Mouse (Mus musculus) intestine, postnatal 0 days (tissue): Measurements from ENCODE around the gene Ankrd22. TPM values are rescaled to one million over a fixed set of nuclear protein-coding genes. Genes with fewer than 3 reads are reported as not detected.
A peak's percentile ranks its signal among the peaks of the same experiment; 100 is the strongest.

Source experiments
- ATAC-seq: fragments of 200-750 bp; cut with Nextera tagmentation; 2 replicates; pipeline ENCODE4 v1.8.0; 2017; ENCODE audit warnings: mild to moderate bottlenecking, moderate TSS enrichment, moderate library complexity
- H3K27ac ChIP-seq: fragments of 300-500 bp; sonication (generic); 2 replicates; pipeline ENCODE4 v1.5.1; 2014; ENCODE audit warnings: mild to moderate bottlenecking, low read depth, low read length, moderate library complexity
- H3K27me3 ChIP-seq: fragments of 300-500 bp; sonication (generic); replicated peaks from 2 replicates; pipeline ENCODE4 v1.6.1; 2014; ENCODE audit warnings: low read length, mixed read lengths; ENCODE audit not compliant: control insufficient read depth, insufficient read depth
- H3K36me3 ChIP-seq: fragments of 300-500 bp; sonication (generic); 2 replicates; pipeline ENCODE4 v1.6.1; 2014; ENCODE audit warnings: mild to moderate bottlenecking, moderate library complexity; ENCODE audit not compliant: control insufficient read depth, insufficient read depth
- H3K4me1 ChIP-seq: fragments of 300-500 bp; sonication (generic); replicated peaks from 2 replicates; pipeline ENCODE4 v1.6.1; 2014; ENCODE audit warnings: antibody characterized with exemption, low read length, mixed read lengths; ENCODE audit not compliant: control insufficient read depth, insufficient read depth
- H3K4me2 ChIP-seq: fragments of 300-500 bp; sonication (generic); replicated peaks from 2 replicates; pipeline ENCODE4 v1.6.1; 2014; ENCODE audit warnings: low read depth, mild to moderate bottlenecking, moderate library complexity
- H3K4me3 ChIP-seq: fragments of 300-500 bp; sonication (generic); 2 replicates; pipeline ENCODE4 v1.5.1; 2014; ENCODE audit warnings: low read depth, low read length
- H3K9ac ChIP-seq: fragments of 300-500 bp; sonication (generic); 2 replicates; pipeline ENCODE4 v1.6.1; 2014; ENCODE audit warnings: mild to moderate bottlenecking, low read depth, low read length
- H3K9me3 ChIP-seq: fragments of 300-500 bp; sonication (generic); 2 replicates; pipeline ENCODE4 v1.6.1; 2016; ENCODE audit warnings: mixed run types; ENCODE audit not compliant: control insufficient read depth
- CTCF ChIP-seq: sonication (generic); IDR thresholded peaks from 2 replicates; pipeline ENCODE4 v1.5.1; 2016; ENCODE audit warnings: low read depth, mild to moderate bottlenecking, control low read depth, antibody characterized with exemption, moderate library complexity
- WGBS: fragments of 180-500 bp; shearing (Covaris S2); extraction: QIAGEN DNeasy Blood & Tissue Kit; methylation state at CpG from one replicate; pipeline ENCODE4 v1.1.7; 2014; 5-methylcytosine and 5-hydroxymethylcytosine counted together
- polyA plus RNA-seq: library from polyadenylated mRNA; unstranded; fragments of >200 nt; fragmentation: Nextera tagmentation; extraction: Ambion mirVana; gene quantifications from 2 replicates; pipeline ENCODE4 v1.2.1, GENCODE M21; 2015

The Ankrd22 gene
- polyA plus RNA-seq, 1 experiment from 2014 or later: 3.0 TPM

DNA sequence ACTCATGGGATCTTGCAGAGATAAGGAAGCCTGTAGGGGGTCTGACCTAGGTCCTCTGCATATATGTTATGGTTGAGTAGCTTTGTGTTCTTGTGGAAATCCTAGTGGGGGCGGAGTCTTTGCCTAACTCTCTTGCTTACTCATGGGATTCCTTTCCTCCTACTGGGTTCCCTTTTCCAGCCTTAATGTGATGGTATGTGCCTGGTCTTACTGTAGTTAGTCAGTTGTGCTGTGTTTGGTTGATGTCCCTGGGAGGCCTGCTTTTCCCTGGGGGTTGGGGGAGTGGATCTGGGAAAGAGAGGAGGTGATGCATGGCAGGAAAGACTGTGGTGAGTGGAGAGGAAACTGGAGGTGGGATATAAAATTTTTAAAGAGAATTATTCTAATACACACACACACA, 32.2 kb upstream of the Ankrd22 start:
- no peak overlapping the region for H3K9ac ChIP-seq
- no peak for ATAC-seq
- H3K4me3 ChIP-seq: no peak overlapping the region
- no peaks in the 10 kb centered on the region for H3K9me3 ChIP-seq
- H3K27ac ChIP-seq: no peak overlapping the region
- H3K4me1 ChIP-seq: no peaks in the 10 kb centered on the region
- H3K4me2 ChIP-seq: no peak overlapping the region
- no peak for TF ChIP-seq CTCF
- H3K36me3 ChIP-seq: no peaks in the 10 kb centered on the region
- no peaks in the 10 kb centered on the region for H3K27me3 ChIP-seq
- 95% methylated on average over 1 of the region's 1 CpGs for WGBS

- Histone ChIP-seq H3K4me3 (no peak overlapping the region), H3K36me3 (no peaks in the 10 kb centered on the region)
- 43% methylated on average over 2 of the region's 2 CpGs for WGBS
Measured at GRCm38 (mm10) chr19:34195031-34195430, 29.2 kb upstream of the Ankrd22 start.

GRCm38 (mm10) chr19:34194132-34194745, 28.4 kb upstream of the Ankrd22 start:
- no peaks in the 10 kb centered on the region for H3K27me3 ChIP-seq
- ATAC-seq: no peak
- 79% methylated on average over 6 of the region's 6 CpGs for WGBS
- H3K36me3 ChIP-seq: no peaks in the 10 kb centered on the region
- no peaks in the 10 kb centered on the region for H3K4me1 ChIP-seq
- no peaks in the 10 kb centered on the region for H3K9me3 ChIP-seq
- peak overlapping the region; percentile 87 for H3K4me2 ChIP-seq
- TF ChIP-seq CTCF: no peak
- H3K4me3 ChIP-seq: peak overlapping the region; percentile 75; the same call in 1 of the 2 replicates
- no peak overlapping the region for H3K9ac ChIP-seq
- no peak overlapping the region for H3K27ac ChIP-seq

More at GRCm38 (mm10) chr19:34195031-34195430, 29.2 kb upstream of the Ankrd22 start:
- ATAC-seq: no peak
- no peak overlapping the region for H3K9ac ChIP-seq
- no peak for TF ChIP-seq CTCF
- no peaks in the 10 kb centered on the region for H3K9me3 ChIP-seq
- no peak overlapping the region for H3K4me2 ChIP-seq
- no peak overlapping the region for H3K27ac ChIP-seq
- no peaks in the 10 kb centered on the region for H3K27me3 ChIP-seq
- no peaks in the 10 kb centered on the region for H3K4me1 ChIP-seq

DNA sequence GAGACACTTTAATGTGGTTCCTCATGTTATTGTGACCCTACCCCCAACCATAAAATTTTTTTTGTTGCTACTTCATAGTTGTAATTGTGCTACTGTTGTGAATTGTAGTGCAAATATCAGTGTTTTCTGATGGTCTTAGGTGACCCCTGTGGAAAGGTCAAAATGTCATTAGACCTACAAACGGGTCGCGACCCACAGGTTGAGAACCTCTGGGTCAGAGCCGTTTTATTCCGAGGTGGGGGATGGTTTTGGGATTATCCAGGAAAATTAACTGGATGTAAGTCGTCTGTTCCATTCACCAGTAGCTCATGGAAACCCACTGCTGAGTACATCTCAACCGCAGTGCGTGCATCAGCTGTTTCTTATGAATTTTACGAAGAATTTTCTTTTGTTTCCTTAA, 27.8 kb upstream of the Ankrd22 start:
- peak overlapping the region; percentile 87 for H3K4me2 ChIP-seq
- no peak overlapping the region for H3K27ac ChIP-seq
- WGBS: 54% methylated on average over 9 of the region's 9 CpGs
- H3K9ac ChIP-seq: peak overlapping the region; percentile 77
- no peak for TF ChIP-seq CTCF
- H3K9me3 ChIP-seq: no peaks in the 10 kb centered on the region
- no peaks in the 10 kb centered on the region for H3K4me1 ChIP-seq
- H3K36me3 ChIP-seq: no peaks in the 10 kb centered on the region
- ATAC-seq: no peak
- no peaks in the 10 kb centered on the region for H3K27me3 ChIP-seq
- peak overlapping the region; percentile 75 for H3K4me3 ChIP-seq

DNA sequence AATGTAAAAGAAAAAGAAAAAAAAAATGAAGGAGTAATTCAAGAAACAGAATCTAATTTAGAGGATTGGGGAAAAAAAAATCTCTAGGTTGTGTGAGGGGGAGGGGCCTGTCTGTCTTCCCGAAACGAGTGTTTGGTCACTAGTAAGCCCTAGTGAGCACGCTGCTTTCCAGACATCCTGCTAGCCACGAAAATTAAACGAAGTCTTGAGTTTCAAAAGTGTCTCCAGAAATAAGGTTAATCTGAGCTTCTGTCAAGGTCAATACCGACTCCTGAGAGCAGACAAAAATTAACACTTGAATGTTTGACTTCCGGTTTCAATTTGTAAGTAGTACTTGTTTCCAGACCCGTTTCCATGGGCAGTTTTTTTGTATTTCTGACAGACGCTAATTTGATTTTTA, 27.3 kb upstream of the Ankrd22 start:
- 1% methylated on average over 9 of the region's 9 CpGs for WGBS
- Histone ChIP-seq H3K9ac (peak overlapping the region; percentile 77), H3K4me3 (peak overlapping the region; percentile 75), H3K27me3 (no peaks in the 10 kb centered on the region), H3K36me3 (no peaks in the 10 kb centered on the region), H3K4me2 (peak overlapping the region; percentile 87), H3K27ac (peak overlapping the region; percentile 90), H3K4me1 (no peaks in the 10 kb centered on the region), H3K9me3 (no peaks in the 10 kb centered on the region)
- no peak for ATAC-seq
- no peak for TF ChIP-seq CTCF

DNA sequence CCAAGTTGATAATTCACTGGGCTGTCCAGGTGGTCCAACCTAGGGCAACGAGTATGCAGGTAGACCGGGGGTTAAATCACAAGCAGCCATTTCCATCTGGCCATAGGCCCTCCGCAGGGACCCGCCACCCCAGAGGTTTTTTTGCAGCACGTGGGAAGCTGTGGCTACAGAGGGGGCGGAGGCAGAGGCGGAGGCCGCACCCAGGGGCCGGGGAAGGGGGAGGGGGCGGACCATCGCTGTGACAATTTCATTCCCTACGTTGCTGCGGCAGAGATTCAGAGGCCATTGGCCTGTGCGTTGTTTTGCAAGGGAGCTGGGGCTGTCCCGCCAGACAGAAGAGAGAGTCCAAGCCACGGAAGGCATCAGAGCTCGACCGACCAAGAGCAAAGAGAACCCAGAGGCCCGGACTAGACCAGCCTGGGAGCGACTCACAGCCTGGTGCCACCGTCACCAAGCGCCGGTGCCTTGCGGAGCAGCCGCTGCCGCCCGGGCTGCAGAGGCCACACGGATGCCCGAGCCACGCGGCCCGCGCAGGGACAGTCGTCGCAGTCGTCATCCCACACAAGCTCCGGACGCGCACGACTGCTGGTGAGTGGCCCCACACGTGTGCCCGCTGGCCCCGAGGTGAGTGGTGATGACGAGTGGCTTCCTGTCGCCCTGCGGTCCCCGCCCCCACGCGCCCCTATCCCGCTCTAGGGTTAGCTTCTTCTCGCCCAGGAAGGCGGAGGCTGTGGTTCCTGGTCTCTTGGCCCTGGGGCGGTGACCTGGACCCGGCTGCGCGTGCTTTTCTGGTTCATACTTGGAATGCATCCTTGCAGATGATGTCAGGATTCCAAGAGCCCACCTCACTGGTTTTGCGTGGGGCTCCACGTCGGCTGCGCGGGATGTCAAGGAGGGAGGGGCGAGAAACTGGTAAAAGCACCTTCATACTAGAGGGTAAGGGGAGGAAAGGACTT, 26.4 kb upstream of the Ankrd22 start, which contains the start of gene Stambpl1:
Stambpl1 (plus strand) TSS at position 222 of the 956 bp plus-strand sequence.
- no peak for TF ChIP-seq CTCF
- peak; percentile 89 for ATAC-seq
- peak within 1 kb of the TSS; percentile 75 for H3K4me3 ChIP-seq
- H3K27me3 ChIP-seq: no peaks in the 10 kb centered on the region
- peak within 1 kb of the TSS; percentile 87 for H3K4me2 ChIP-seq
- peak within 1 kb of the TSS; percentile 77 for H3K9ac ChIP-seq
- H3K9me3 ChIP-seq: no peaks in the 10 kb centered on the region
- H3K4me1 ChIP-seq: no peaks in the 10 kb centered on the region
- WGBS: under 1% methylated on average over 62 of the region's 62 CpGs
- no peaks in the 10 kb centered on the region for H3K36me3 ChIP-seq
- H3K27ac ChIP-seq: peak within 1 kb of the TSS; percentile 90
